Comparison of ENCODE assay signal across 23 mouse cellular contexts in the genomic region with DNA sequence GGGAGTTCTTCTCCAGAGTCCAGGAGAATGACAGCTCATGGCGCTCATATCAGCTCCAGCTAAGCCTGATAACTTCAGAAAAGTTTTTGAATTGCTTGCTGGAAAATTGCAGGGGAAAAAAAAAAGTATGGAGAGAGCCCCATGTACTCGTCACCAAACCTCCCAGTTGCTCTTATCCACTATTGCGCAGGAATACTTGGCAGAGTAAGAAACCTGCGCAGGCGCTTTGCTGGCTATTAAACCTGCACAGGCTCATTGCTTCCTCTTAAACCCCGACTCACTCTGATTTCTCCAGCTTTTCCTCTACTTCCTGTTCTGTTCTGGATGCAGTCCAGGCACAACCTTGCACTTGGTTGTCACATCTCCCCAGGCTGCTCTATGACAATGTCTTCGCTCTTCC.
DNase-seq lines count a peak whose midpoint lies in the region; ATAC-seq and TF ChIP-seq lines count a peak whose summit lies in the region.
"Had no signal": no experiment of that assay in that cellular context is flagged by ENCODE, and none has a peak within 500 bp of the region (broad histone marks: within the 10 kb centered on the region; RNA-seq: fewer than 3 reads in every experiment).

No protein-coding gene starts in this region.

- no peaks in the 10 kb centered on the region for H3K9me3 ChIP-seq in heart, embryonic 10.5 days
- peaks cover 3% of the 10 kb centered on the region; the same call in 1 of the 2 replicates for H3K9me3 ChIP-seq in heart, embryonic 14.5 days (ENCODE audit: control insufficient read depth, low read length)
- no peaks in the 10 kb centered on the region for H3K9me3 ChIP-seq in lung, embryonic 14.5 days (ENCODE audit: low read depth, low read length)
- H3K9me3 ChIP-seq: forebrain, embryonic 10.5 days; hindbrain, embryonic 15.5 days had no signal

- no peak overlapping the region for H3K4me2 ChIP-seq in heart, embryonic 14.5 days (ENCODE audit: low read length)
- H3K4me2 ChIP-seq in lung, embryonic 14.5 days = no peak overlapping the region
- H3K4me2 ChIP-seq: hindbrain, embryonic 12.5 days; hindbrain, embryonic 15.5 days had no signal

- no peak overlapping the region for H3K27ac ChIP-seq in heart, embryonic 10.5 days
- no peak overlapping the region for H3K27ac ChIP-seq in heart, embryonic 14.5 days (replicated peaks in 1 of 2; ENCODE audit: control insufficient read depth in 1 of 2, insufficient read depth in 1 of 2, low read depth in 2 of 2, low read length in 2 of 2)
- no peak overlapping the region for H3K27ac ChIP-seq in lung, embryonic 14.5 days (ENCODE audit: low read depth)
- H3K27ac ChIP-seq in gastrocnemius, adult 2 months = no peak overlapping the region
- H3K27ac ChIP-seq: forebrain, embryonic 10.5 days; hindbrain, embryonic 12.5 days; hindbrain, embryonic 15.5 days had no signal

- no peak overlapping the region for H3K9ac ChIP-seq in heart, embryonic 14.5 days (ENCODE audit: low read length)
- H3K9ac ChIP-seq in lung, embryonic 14.5 days = no peak overlapping the region
- H3K9ac ChIP-seq: forebrain, postnatal 0 days; hindbrain, embryonic 12.5 days; hindbrain, embryonic 15.5 days had no signal

- no peak overlapping the region for H3K4me3 ChIP-seq in heart, embryonic 10.5 days
- no peak overlapping the region for H3K4me3 ChIP-seq in heart, embryonic 14.5 days (ENCODE audit: control insufficient read depth in 1 of 2, insufficient read depth in 1 of 2, low read depth in 1 of 2, low read length in 2 of 2)
- no peak overlapping the region for H3K4me3 ChIP-seq in lung, embryonic 14.5 days (ENCODE audit: low read depth, low read length)
- no peak overlapping the region for H3K4me3 ChIP-seq in gastrocnemius, adult 2 months
- H3K4me3 ChIP-seq: forebrain, embryonic 10.5 days; hindbrain, embryonic 12.5 days; hindbrain, embryonic 15.5 days had no signal

- H3K4me1 ChIP-seq in heart, embryonic 10.5 days = no peaks in the 10 kb centered on the region
- H3K4me1 ChIP-seq in heart, embryonic 14.5 days (ENCODE audit: control insufficient read depth in 2 of 2, insufficient read depth in 2 of 2, low read length in 2 of 2) = no peaks in the 10 kb centered on the region
- H3K4me1 ChIP-seq in lung, embryonic 14.5 days (ENCODE audit: insufficient read depth) = no peaks in the 10 kb centered on the region
- H3K4me1 ChIP-seq: forebrain, embryonic 10.5 days; hindbrain, embryonic 12.5 days had no signal

- no peaks in the 10 kb centered on the region for H3K27me3 ChIP-seq in heart, embryonic 10.5 days (ENCODE audit: insufficient read depth, poor library complexity, severe bottlenecking)
- H3K27me3 ChIP-seq in heart, embryonic 14.5 days (ENCODE audit: control insufficient read depth, insufficient read depth, low read length) = no peaks in the 10 kb centered on the region
- no peaks in the 10 kb centered on the region for H3K27me3 ChIP-seq in lung, embryonic 14.5 days (ENCODE audit: insufficient read depth, low read length)
- H3K27me3 ChIP-seq: hindbrain, embryonic 12.5 days; hindbrain, embryonic 15.5 days had no signal

- intact Hi-C loops in gastrocnemius, adult 2 months (cut with DNase I) = no loop called here

- peak; percentile 6 to 9 for DNase-seq in heart, adult 18-20 months
- DNase-seq in heart, embryonic 10.5 days (ENCODE audit: low spot score) = no peak
- no peak for DNase-seq in heart, adult 11 months
- peak; percentile 5 for DNase-seq in lung, embryonic 14.5 days
- DNase-seq in lung, adult 18-20 months = no peak
- peak; percentile 20 for DNase-seq in heart, postnatal 4 days
- DNase-seq in gastrocnemius, adult 2 months = no peak
- DNase-seq: adrenal gland, adult 8-10 months; adrenal gland, postnatal 25 days; cerebellum, adult 18-20 months; cerebellum, adult 9-10 months; cerebellum, postnatal 14 days; forebrain, postnatal 0 days; gastrocnemius, postnatal 10 days; gastrocnemius, postnatal 36 days; kidney, adult 2 months had no signal

- ATAC-seq in heart, embryonic 14.5 days (ENCODE audit: insufficient number of reproducible peaks, insufficient read depth, low FRiP score, low read depth) = peak; percentile 69
- no peak for ATAC-seq in lung, embryonic 14.5 days (ENCODE audit: insufficient read depth)
- ATAC-seq: activated CD4-positive, CD25-positive, alpha-beta regulatory T cell, adult 4 months; forebrain, embryonic 14.5 days; forebrain, postnatal 0 days; intestine, postnatal 0 days had no signal

- 73% methylated on average over 7 of the region's 7 CpGs for WGBS in heart, embryonic 10.5 days
- 62% methylated on average over 7 of the region's 7 CpGs for WGBS in heart, embryonic 14.5 days
- 72% methylated on average over 7 of the region's 7 CpGs for WGBS in lung, embryonic 14.5 days

- no peaks in the 10 kb centered on the region for H3K36me3 ChIP-seq in heart, embryonic 10.5 days
- no peaks in the 10 kb centered on the region for H3K36me3 ChIP-seq in heart, embryonic 14.5 days (ENCODE audit: control insufficient read depth, insufficient read depth, low read length)
- no peaks in the 10 kb centered on the region for H3K36me3 ChIP-seq in lung, embryonic 14.5 days (ENCODE audit: insufficient read depth)
- H3K36me3 ChIP-seq: forebrain, embryonic 10.5 days; hindbrain, embryonic 12.5 days; hindbrain, embryonic 15.5 days had no signal

- no peak for TF ChIP-seq CTCF in lung, embryonic 14.5 days (IDR thresholded peaks at IDR 0.05; ENCODE audit: low read depth)
- no peak for TF ChIP-seq CTCF in gastrocnemius, adult 2 months (IDR thresholded peaks at IDR 0.05)

Comparison
In these comparisons a context has a peak if more than half of its experiments do, and no peak if none do; other contexts are left out.
1. DNase-seq: peak in heart, adult 18-20 months (2 of 2), lung, embryonic 14.5 days (single experiment) and heart, postnatal 4 days (single experiment); none in heart, embryonic 10.5 days (single experiment), heart, adult 11 months (single experiment), lung, adult 18-20 months (0 of 2) and gastrocnemius, adult 2 months (single experiment).